Mouse (Mus musculus) intestine, embryonic 14.5 days (tissue): Measurements from ENCODE around the gene Rims4. TPM values are rescaled to one million over a fixed set of nuclear protein-coding genes. Genes with fewer than 3 reads are reported as not detected.

Source experiments
- ATAC-seq: fragments of 200-750 bp; cut with Nextera tagmentation; replicated peaks from 2 replicates; pipeline ENCODE4 v1.8.0; 2017; ENCODE audit warnings: low read depth, moderate number of reproducible peaks, moderate TSS enrichment, moderate library complexity; ENCODE audit not compliant: low FRiP score, low TSS enrichment
- DNase-seq: peaks from one replicate; pipeline ENCODE4 v3.0.0-alpha.2; 2018; ENCODE audit warnings: low spot score
- H3K27ac ChIP-seq: fragments of 300-500 bp; sonication (generic); 2 replicates; pipeline ENCODE4 v1.5.1; 2014; ENCODE audit warnings: low read depth, mild to moderate bottlenecking, control low read depth
- H3K27me3 ChIP-seq: fragments of 300-500 bp; sonication (generic); replicated peaks from 2 replicates; pipeline ENCODE4 v1.6.1; 2014; ENCODE audit warnings: low read length, control low read depth; ENCODE audit not compliant: control insufficient read depth, insufficient read depth
- H3K36me3 ChIP-seq: fragments of 300-500 bp; sonication (generic); 2 replicates; pipeline ENCODE4 v1.6.1; 2014; ENCODE audit warnings: low read length, control low read depth; ENCODE audit not compliant: control insufficient read depth, insufficient read depth
- H3K4me1 ChIP-seq: fragments of 300-500 bp; sonication (generic); replicated peaks from 2 replicates; pipeline ENCODE4 v1.6.1; 2014; ENCODE audit warnings: low read length, control low read depth, mixed read lengths; ENCODE audit not compliant: control insufficient read depth, insufficient read depth
- H3K4me2 ChIP-seq: fragments of 300-500 bp; sonication (generic); 2 replicates; pipeline ENCODE4 v1.6.1; 2014; ENCODE audit warnings: low read length
- H3K4me3 ChIP-seq: fragments of 300-500 bp; sonication (generic); 2 replicates; pipeline ENCODE4 v1.5.1; 2014; ENCODE audit warnings: low read depth, low read length, control low read depth, mixed read lengths
- H3K9ac ChIP-seq: fragments of 300-500 bp; sonication (generic); 2 replicates; pipeline ENCODE4 v1.6.1; 2014; ENCODE audit warnings: mild to moderate bottlenecking, low read length
- H3K9me3 ChIP-seq: fragments of 300-500 bp; sonication (generic); 2 replicates; pipeline ENCODE4 v1.6.1; 2016; ENCODE audit warnings: low read length, control low read depth; ENCODE audit not compliant: control insufficient read depth
- WGBS: fragments of 180-500 bp; shearing (Covaris S2); extraction: QIAGEN DNeasy Blood & Tissue Kit; methylation state at CpG from one replicate; pipeline ENCODE4 v1.1.7; 2014; 5-methylcytosine and 5-hydroxymethylcytosine counted together
- polyA plus RNA-seq: library from polyadenylated mRNA; unstranded; fragments of >200 nt; fragmentation: Nextera tagmentation; extraction: Ambion mirVana; gene quantifications from 2 replicates; pipeline ENCODE4 v1.2.1, GENCODE M21; 2014

The Rims4 gene
- polyA plus RNA-seq, 1 experiment from 2014 or later: 0.30 TPM

GRCm38 (mm10) chr2:163915294-163915791 is 3.1 kb downstream of the Rims4 start:
- Histone ChIP-seq H3K36me3 (no peaks in the 10 kb centered on the region), H3K4me1 (peaks cover 5% of the 10 kb centered on the region), H3K27me3 (peaks cover 71% of the 10 kb centered on the region), H3K27ac (no peak overlapping the region), H3K4me3 (no peak overlapping the region), H3K9me3 (no peaks in the 10 kb centered on the region), H3K4me2 (no peak overlapping the region), H3K9ac (no peak overlapping the region)
- WGBS: 66% methylated on average over 9 of the region's 9 CpGs
- no peak for DNase-seq
- ATAC-seq: no peak

GRCm38 (mm10) chr2:163914107-163914506 is 4.4 kb downstream of the Rims4 start:
- ATAC-seq (no peak), DNase-seq (no peak)
- Histone ChIP-seq H3K4me3 (no peak overlapping the region), H3K9ac (no peak overlapping the region), H3K27ac (no peak overlapping the region), H3K4me1 (peaks cover 5% of the 10 kb centered on the region), H3K4me2 (no peak overlapping the region), H3K9me3 (no peaks in the 10 kb centered on the region), H3K36me3 (no peaks in the 10 kb centered on the region), H3K27me3 (peaks cover 58% of the 10 kb centered on the region)
- WGBS: 6% methylated on average over 10 of the region's 10 CpGs

GRCm38 (mm10) chr2:163913704-163914103 is 4.8 kb downstream of the Rims4 start:
- no peak overlapping the region for H3K9ac ChIP-seq
- no peak overlapping the region for H3K4me2 ChIP-seq
- no peak overlapping the region for H3K27ac ChIP-seq
- no peak overlapping the region for H3K4me3 ChIP-seq
- no peak for DNase-seq
- no peaks in the 10 kb centered on the region for H3K36me3 ChIP-seq
- 22% methylated on average over 7 of the region's 7 CpGs for WGBS
- no peak for ATAC-seq
- peaks cover 54% of the 10 kb centered on the region for H3K27me3 ChIP-seq
- H3K9me3 ChIP-seq: no peaks in the 10 kb centered on the region
- H3K4me1 ChIP-seq: peaks cover 5% of the 10 kb centered on the region

- Histone ChIP-seq H3K4me1 (no peaks in the 10 kb centered on the region), H3K9ac (no peak overlapping the region), H3K4me3 (no peak overlapping the region), H3K4me2 (no peak overlapping the region), H3K27ac (no peak overlapping the region), H3K9me3 (no peaks in the 10 kb centered on the region), H3K27me3 (peaks cover 37% of the 10 kb centered on the region), H3K36me3 (no peaks in the 10 kb centered on the region)
- ATAC-seq (no peak), DNase-seq (no peak)
- WGBS: 45% methylated on average over 14 of the region's 14 CpGs
These were observed 6.5 kb downstream of the Rims4 start for GRCm38 (mm10) chr2:163911826-163912444.

- H3K4me2 ChIP-seq: no peak overlapping the region
- ATAC-seq (no peak), DNase-seq (no peak)
- no peak overlapping the region for H3K4me3 ChIP-seq
- no peak overlapping the region for H3K9ac ChIP-seq
- H3K9me3 ChIP-seq: no peaks in the 10 kb centered on the region
- no peaks in the 10 kb centered on the region for H3K4me1 ChIP-seq
- H3K36me3 ChIP-seq: no peaks in the 10 kb centered on the region
- H3K27ac ChIP-seq: no peak overlapping the region
- 82% methylated on average over 7 of the region's 7 CpGs for WGBS
- H3K27me3 ChIP-seq: peaks cover 14% of the 10 kb centered on the region
These were observed 8.9 kb downstream of the Rims4 start for GRCm38 (mm10) chr2:163909604-163910003.

- Histone ChIP-seq H3K9me3 (no peaks in the 10 kb centered on the region), H3K4me2 (no peak overlapping the region), H3K27me3 (no peaks in the 10 kb centered on the region), H3K4me3 (no peak overlapping the region), H3K27ac (no peak overlapping the region), H3K36me3 (no peaks in the 10 kb centered on the region), H3K9ac (no peak overlapping the region), H3K4me1 (no peaks in the 10 kb centered on the region)
- no peak for ATAC-seq
- DNase-seq: no peak
- WGBS: 55% methylated on average over 5 of the region's 5 CpGs
These were observed 11.4 kb downstream of the Rims4 start for GRCm38 (mm10) chr2:163907131-163907530.

GRCm38 (mm10) chr2:163904323-163904722 is 14.2 kb downstream of the Rims4 start:
- H3K27ac ChIP-seq: no peak overlapping the region
- ATAC-seq: no peak
- WGBS: 85% methylated on average over 4 of the region's 4 CpGs

GRCm38 (mm10) chr2:163903461-163903860 is 15.0 kb downstream of the Rims4 start:
- no peak overlapping the region for H3K9ac ChIP-seq
- H3K4me2 ChIP-seq: no peak overlapping the region
- 0 out of 2 replicates have a peak, but pooled peaks cover 4% of the 10 kb centered on the region for H3K4me1 ChIP-seq
- no peaks in the 10 kb centered on the region for H3K36me3 ChIP-seq
- H3K9me3 ChIP-seq: no peaks in the 10 kb centered on the region
- WGBS: 62% methylated on average over 11 of the region's 11 CpGs
- no peak overlapping the region for H3K4me3 ChIP-seq
- ATAC-seq (no peak), DNase-seq (no peak)
- no peak overlapping the region for H3K27ac ChIP-seq
- no peaks in the 10 kb centered on the region for H3K27me3 ChIP-seq

More at GRCm38 (mm10) chr2:163904323-163904722, 14.2 kb downstream of the Rims4 start:
- H3K36me3 ChIP-seq: no peaks in the 10 kb centered on the region
- no peaks in the 10 kb centered on the region for H3K27me3 ChIP-seq
- H3K4me1 ChIP-seq: 0 out of 2 replicates have a peak, but pooled peaks cover 4% of the 10 kb centered on the region
- no peak overlapping the region for H3K4me2 ChIP-seq
- no peaks in the 10 kb centered on the region for H3K9me3 ChIP-seq
- H3K4me3 ChIP-seq: no peak overlapping the region
- DNase-seq: no peak
- no peak overlapping the region for H3K9ac ChIP-seq

GRCm38 (mm10) chr2:163902448-163902847 is 16.0 kb downstream of the Rims4 start:
- H3K4me1 ChIP-seq: 0 out of 2 replicates have a peak, but pooled peaks cover 4% of the 10 kb centered on the region
- WGBS: 63% methylated on average over 4 of the region's 4 CpGs
- no peak overlapping the region for H3K9ac ChIP-seq
- no peak overlapping the region for H3K4me2 ChIP-seq
- H3K36me3 ChIP-seq: no peaks in the 10 kb centered on the region
- no peak overlapping the region for H3K27ac ChIP-seq
- no peak overlapping the region for H3K4me3 ChIP-seq
- no peaks in the 10 kb centered on the region for H3K9me3 ChIP-seq
- H3K27me3 ChIP-seq: no peaks in the 10 kb centered on the region
- no peak for ATAC-seq
- DNase-seq: no peak
